Mouse (Mus musculus) heart, postnatal 0 days (tissue): ENCODE data around the gene Tst. TPM values are rescaled to one million over a fixed set of nuclear protein-coding genes. Genes with fewer than 3 reads are reported as not detected.

ENCODE experiments used
- ATAC-seq: fragments of 200-750 bp; cut with Nextera tagmentation; 2 replicates; pipeline ENCODE4 v1.8.0; 2017; ENCODE audit warnings: low read depth, moderate number of reproducible peaks, moderate library complexity; ENCODE audit not compliant: insufficient read depth
- DNase-seq: peaks from one replicate; pipeline ENCODE4 v3.0.0-alpha.2; 2016; ENCODE audit warnings: low spot score
- H3K27ac ChIP-seq: fragments of 300-500 bp; sonication (generic); 2 replicates; pipeline ENCODE4 v1.5.1; 2014; ENCODE audit warnings: low read depth, mild to moderate bottlenecking
- H3K27me3 ChIP-seq: fragments of 300-500 bp; sonication (generic); 2 replicates; pipeline ENCODE4 v1.6.1; 2014; ENCODE audit warnings: low read length, mixed read lengths; ENCODE audit not compliant: control insufficient read depth, insufficient read depth
- H3K36me3 ChIP-seq: fragments of 300-500 bp; sonication (generic); replicated peaks from 2 replicates; pipeline ENCODE4 v1.6.1; 2014; ENCODE audit warnings: low read length, mixed read lengths; ENCODE audit not compliant: control insufficient read depth, insufficient read depth
- H3K4me1 ChIP-seq: fragments of 300-500 bp; sonication (generic); 2 replicates; pipeline ENCODE4 v1.6.1; 2014; ENCODE audit warnings: antibody characterized with exemption; ENCODE audit not compliant: control insufficient read depth, insufficient read depth
- H3K4me2 ChIP-seq: fragments of 300-500 bp; sonication (generic); 2 replicates; pipeline ENCODE4 v1.6.1; 2014; ENCODE audit warnings: low read depth, mild to moderate bottlenecking, low read length, moderate library complexity
- H3K4me3 ChIP-seq: fragments of 300-500 bp; sonication (generic); 2 replicates; pipeline ENCODE4 v1.5.1; 2014; ENCODE audit warnings: low read depth, low read length
- H3K9ac ChIP-seq: fragments of 300-500 bp; sonication (generic); replicated peaks from 2 replicates; pipeline ENCODE4 v1.6.1; 2014; ENCODE audit warnings: low read depth, low read length, mixed read lengths
- H3K9me3 ChIP-seq: fragments of 300-500 bp; sonication (generic); replicated peaks from 2 replicates; pipeline ENCODE4 v1.6.1; 2016; ENCODE audit warnings: low read length; ENCODE audit not compliant: control insufficient read depth
- CTCF ChIP-seq: IDR thresholded peaks from 2 replicates; pipeline ENCODE4 v1.5.1; 2016; ENCODE audit warnings: antibody characterized with exemption, control low read depth, low read depth
- EP300 ChIP-seq: IDR thresholded peaks from 2 replicates; pipeline ENCODE4 v1.6.1; 2016; ENCODE audit warnings: antibody characterized with exemption, low read depth
- WGBS: fragments of 180-500 bp; shearing (Covaris S2); extraction: QIAGEN DNeasy Blood & Tissue Kit; methylation state at CpG from one replicate; pipeline ENCODE4 v1.1.7; 2014; 5-methylcytosine and 5-hydroxymethylcytosine counted together
- polyA plus RNA-seq: library from polyadenylated mRNA; unstranded; fragments of >200 nt; fragmentation: Nextera tagmentation; extraction: Ambion mirVana; gene quantifications from 2 replicates; pipeline ENCODE4 v1.2.1, GENCODE M21; 2015
- total RNA-seq: library from RNA; depleted of rRNA; stranded (reverse); fragments of >200 nt; gene quantifications from 2 replicates; pipeline ENCODE4 v1.2.3, GENCODE M21; 2014; ENCODE audit warnings: low replicate concordance

Gene Tst
- total and polyA plus RNA-seq, 2 experiments from 2014 or later: 21.9 to 50.9 TPM

DNA sequence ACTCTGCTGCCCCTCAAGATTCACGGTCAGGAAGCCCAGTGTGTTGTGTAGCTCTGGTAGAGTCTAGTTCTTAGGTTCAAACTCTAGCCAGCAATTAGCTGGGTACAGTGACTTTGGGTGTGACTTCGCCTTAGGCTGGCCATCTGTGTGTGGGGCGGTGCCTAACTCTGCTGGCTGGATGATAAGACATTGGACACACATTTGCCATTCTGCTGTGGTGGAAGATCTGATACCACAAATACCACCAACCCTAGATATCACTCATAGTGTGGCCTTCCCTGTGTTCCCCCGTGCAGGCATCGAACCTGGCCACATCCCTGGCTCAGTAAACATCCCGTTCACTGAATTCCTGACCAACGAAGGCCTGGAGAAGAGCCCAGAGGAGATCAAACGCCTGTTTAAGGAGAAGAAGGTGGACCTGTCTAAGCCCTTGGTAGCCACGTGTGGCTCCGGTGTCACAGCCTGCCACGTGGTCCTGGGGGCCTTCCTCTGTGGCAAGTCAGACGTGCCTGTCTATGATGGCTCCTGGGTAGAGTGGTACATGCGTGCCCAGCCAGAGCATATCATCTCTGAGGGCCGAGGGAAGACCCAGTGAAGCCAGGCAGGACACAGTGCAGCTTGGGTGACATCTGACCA, 7.5 kb upstream of the Tst start:
- Histone ChIP-seq H3K9me3 (no peaks in the 10 kb centered on the region), H3K4me3 (no peak overlapping the region), H3K4me2 (no peak overlapping the region), H3K27ac (no peak overlapping the region), H3K36me3 (0 out of 2 replicates have a peak, but pooled peaks cover 5% of the 10 kb centered on the region), H3K9ac (no peak overlapping the region), H3K27me3 (peaks cover 22% of the 10 kb centered on the region), H3K4me1 (peaks cover 16% of the 10 kb centered on the region)
- 81% methylated on average over 14 of the region's 14 CpGs for WGBS
- no peak for DNase-seq
- no peak for ATAC-seq
- no peak for TF ChIP-seq EP300
- no peak for TF ChIP-seq CTCF

DNA sequence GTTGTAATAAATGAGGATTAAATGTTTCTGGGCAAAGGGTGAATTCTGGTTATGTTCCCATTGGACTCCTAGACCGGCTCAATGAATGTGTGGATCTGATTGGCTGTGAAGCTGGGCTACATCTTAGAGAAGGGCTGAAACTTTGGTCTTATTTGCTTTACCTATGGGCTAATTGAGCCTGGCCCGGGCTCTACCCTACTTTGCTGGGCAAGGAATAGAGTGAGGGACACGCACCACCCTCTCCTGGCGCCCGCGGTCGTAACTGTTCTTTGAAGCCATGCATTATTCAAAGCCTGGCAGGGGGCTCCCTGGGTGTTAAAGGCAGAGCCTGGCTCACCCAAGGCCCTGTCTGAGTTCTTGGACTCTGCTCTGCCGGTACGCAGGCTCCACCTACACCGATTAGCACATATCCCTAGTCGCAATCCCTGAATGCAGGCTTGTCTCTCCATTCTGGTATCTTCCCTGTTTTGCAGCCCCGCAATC, 3.9 kb upstream of the Tst start:
- Histone ChIP-seq H3K9me3 (no peaks in the 10 kb centered on the region), H3K4me1 (peaks cover 31% of the 10 kb centered on the region), H3K4me2 (peak overlapping the region; percentile 39; the same call in 1 of the 2 replicates), H3K27ac (no peak overlapping the region), H3K27me3 (peaks cover 22% of the 10 kb centered on the region), H3K36me3 (0 out of 2 replicates have a peak, but pooled peaks cover 4% of the 10 kb centered on the region), H3K4me3 (peak overlapping the region; percentile 21; the same call in 1 of the 2 replicates), H3K9ac (no peak overlapping the region)
- DNase-seq (no peak), ATAC-seq (no peak)
- WGBS: 38% methylated on average over 12 of the region's 12 CpGs
- TF ChIP-seq EP300 (no peak), CTCF (no peak)

DNA sequence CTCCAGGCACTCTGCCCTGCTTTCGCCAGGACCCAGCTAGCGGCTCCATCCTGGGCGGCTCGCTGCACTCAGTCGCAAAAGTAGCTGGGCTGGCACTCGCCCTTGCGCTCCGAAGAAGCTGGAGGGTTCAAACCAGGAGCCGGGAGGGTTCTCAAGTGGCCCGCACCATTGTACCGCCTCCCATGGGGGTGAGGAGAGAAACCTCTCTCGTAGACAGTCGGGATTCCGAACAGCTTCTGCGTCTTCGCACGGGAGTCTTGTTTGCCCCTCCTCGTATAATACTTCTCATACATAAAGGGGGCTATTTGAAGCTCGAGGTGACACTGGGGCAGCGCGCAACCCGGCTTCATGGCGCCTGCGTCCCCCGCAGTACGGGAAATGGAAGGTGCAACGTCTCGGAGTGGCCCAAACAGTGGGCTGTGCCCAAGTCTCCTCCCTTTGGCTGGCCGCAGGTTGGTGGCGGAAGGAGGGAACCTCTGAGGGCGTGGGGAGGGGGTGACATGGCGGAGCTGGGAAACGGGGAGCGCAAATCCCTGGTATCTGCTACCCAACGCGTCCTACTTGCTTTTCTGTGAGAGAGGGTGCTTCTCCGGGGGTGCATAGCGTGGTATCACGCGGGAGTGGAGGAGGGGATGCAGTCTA, 707 bp upstream of the Tst start, which contains the start of gene Mpst:
Gene Mpst, plus strand, starts transcription at position 124 of the 642 bp plus-strand sequence.
- ATAC-seq: peak; percentile 81

DNA sequence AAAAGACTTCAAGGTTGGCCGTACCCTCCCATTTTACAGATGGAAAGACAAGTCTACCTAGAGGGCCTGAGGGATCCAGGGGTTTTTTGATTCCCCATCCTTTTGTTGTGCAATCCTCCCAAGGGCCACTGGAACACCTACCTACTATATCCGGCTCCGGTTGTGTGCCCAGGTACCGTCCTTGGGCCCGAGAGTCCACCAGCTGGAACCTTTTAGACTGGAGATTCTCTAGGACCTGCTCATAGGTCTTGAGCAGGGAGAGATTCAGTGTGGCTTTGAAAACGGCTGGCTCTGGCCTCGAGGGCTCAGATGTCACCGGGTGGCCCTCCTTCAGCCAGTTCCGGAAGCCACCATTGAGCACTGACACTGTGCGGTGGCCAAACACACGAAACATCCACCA, 609 bp downstream of the Tst start:
- Histone ChIP-seq H3K9ac (no peak overlapping the region), H3K27me3 (peaks cover 13% of the 10 kb centered on the region), H3K27ac (peak overlapping the region; percentile 98), H3K9me3 (no peaks in the 10 kb centered on the region), H3K4me2 (peak overlapping the region; percentile 95), H3K4me3 (peak overlapping the region; percentile 78), H3K4me1 (peaks cover 46% of the 10 kb centered on the region), H3K36me3 (no peaks in the 10 kb centered on the region)
- no peak for ATAC-seq
- DNase-seq: no peak
- TF ChIP-seq EP300: no peak
- no peak for TF ChIP-seq CTCF
- WGBS: 52% methylated on average over 11 of the region's 11 CpGs

More for the DNA sequence above, 707 bp upstream of the Tst start, which contains the start of gene Mpst:
- no peaks in the 10 kb centered on the region for H3K36me3 ChIP-seq
- peak within 1 kb of the TSS; percentile 95 for H3K4me2 ChIP-seq
- peak within 1 kb of the TSS; percentile 75 for H3K9ac ChIP-seq
- H3K4me1 ChIP-seq: peaks cover 42% of the 10 kb centered on the region
- peak; percentile 92 for DNase-seq
- WGBS: under 1% methylated on average over 40 of the region's 40 CpGs
- H3K4me3 ChIP-seq: peak within 1 kb of the TSS; percentile 78
- H3K27ac ChIP-seq: peak within 1 kb of the TSS; percentile 98
- TF ChIP-seq CTCF: no peak
- peak; percentile 48; the same call in 1 of the 2 replicates for TF ChIP-seq EP300
- peaks cover 22% of the 10 kb centered on the region for H3K27me3 ChIP-seq
- H3K9me3 ChIP-seq: no peaks in the 10 kb centered on the region

DNA sequence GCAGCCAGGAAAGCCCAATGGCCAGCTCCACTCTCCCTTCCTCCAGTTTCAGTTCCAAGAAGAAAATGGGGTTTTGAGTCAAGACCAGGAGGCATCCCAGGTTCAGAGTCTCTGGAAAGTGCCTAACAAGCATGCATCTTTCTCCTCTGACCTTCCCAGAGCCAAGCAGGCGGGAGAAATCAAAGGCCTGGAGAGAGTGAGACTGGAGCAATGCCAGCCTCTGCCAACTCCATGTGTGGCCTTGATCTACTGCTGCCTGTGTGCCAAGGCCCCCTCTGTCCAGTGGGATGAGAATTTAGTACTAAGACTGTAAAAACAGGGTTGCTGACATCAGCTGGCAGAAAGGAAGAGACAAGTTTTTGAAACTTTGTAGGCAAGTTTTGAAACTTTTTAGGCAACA, 1.8 kb downstream of the Tst start:
- Histone ChIP-seq H3K36me3 (no peaks in the 10 kb centered on the region; the same call in 1 of the 2 replicates), H3K4me3 (no peak overlapping the region), H3K9me3 (no peaks in the 10 kb centered on the region), H3K27me3 (peaks cover 1% of the 10 kb centered on the region; the same call in 1 of the 2 replicates), H3K4me2 (no peak overlapping the region), H3K27ac (peak overlapping the region; percentile 79), H3K4me1 (peaks cover 42% of the 10 kb centered on the region), H3K9ac (no peak overlapping the region)
- no peak for TF ChIP-seq EP300
- no peak for TF ChIP-seq CTCF
- 38% methylated on average over 1 of the region's 1 CpGs for WGBS
- no peak for DNase-seq
- ATAC-seq: no peak
